15 mouse cellular contexts compared by ENCODE assay signal in the genomic region with DNA sequence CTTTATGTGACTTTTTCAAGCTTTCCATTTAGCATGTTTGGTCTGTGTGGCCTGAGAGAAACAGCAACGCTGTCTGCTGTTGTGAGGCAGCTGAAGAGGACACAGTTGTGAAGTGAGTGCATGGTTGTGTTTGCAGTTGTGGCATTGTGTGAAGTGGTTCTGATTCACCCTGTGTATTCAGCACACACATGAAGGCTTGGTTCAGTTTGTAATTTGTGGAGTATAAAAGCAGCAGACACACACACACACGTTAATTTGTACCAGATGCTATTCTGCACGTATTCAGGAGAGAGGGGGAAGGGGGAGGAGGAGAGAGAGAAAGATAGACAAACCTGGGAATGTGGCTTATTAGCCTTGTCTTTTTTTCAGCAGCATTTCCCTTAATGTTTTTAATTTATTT.
DNase-seq lines count a peak whose midpoint lies in the region; ATAC-seq and TF ChIP-seq lines count a peak whose summit lies in the region.
"Had no signal": no experiment of that assay in that cellular context is flagged by ENCODE, and none has a peak within 500 bp of the region (broad histone marks: within the 10 kb centered on the region; RNA-seq: fewer than 3 reads in every experiment).

No protein-coding gene starts in this region.

- no peak overlapping the region for H3K9ac ChIP-seq in heart, embryonic 15.5 days
- no peak overlapping the region for H3K9ac ChIP-seq in limb, embryonic 11.5 days (ENCODE audit: low read length)

- no peaks in the 10 kb centered on the region for H3K27me3 ChIP-seq in heart, embryonic 15.5 days
- H3K27me3 ChIP-seq in embryonic facial prominence, embryonic 10.5 days (replicated peaks; ENCODE audit: low read depth, poor library complexity, severe bottlenecking) = no peaks in the 10 kb centered on the region
- no peaks in the 10 kb centered on the region for H3K27me3 ChIP-seq in limb, embryonic 11.5 days (ENCODE audit: control insufficient read depth, insufficient read depth, low read length)

- no peak for ATAC-seq in heart, embryonic 15.5 days (replicated peaks; ENCODE audit: insufficient number of reproducible peaks, insufficient read depth, low FRiP score, low read depth)
- ATAC-seq in limb, embryonic 11.5 days (ENCODE audit: insufficient number of reproducible peaks, low FRiP score, low TSS enrichment, low read depth) = peak; percentile 60; the same call in 1 of the 2 replicates
- ATAC-seq in erythroid progenitor cell, adult 5-6 weeks (replicated peaks; ENCODE audit: low FRiP score, poor library complexity, severe bottlenecking) = no peak

- no peak for DNase-seq in heart, adult 8-10 months (ENCODE audit: low spot score)
- DNase-seq in embryo, embryonic 10.5 days (ENCODE audit: low spot score) = peak; percentile 60
- DNase-seq in embryonic facial prominence, embryonic 10.5 days (ENCODE audit: low spot score) = peak; percentile 40
- peak; percentile 45 for DNase-seq in limb, embryonic 11.5 days (ENCODE audit: low spot score)
- DNase-seq in gastrocnemius, adult 2 months = no peak
- DNase-seq: adrenal gland, postnatal 25 days; cerebellum, adult 9-10 months; gastrocnemius, postnatal 10 days; kidney, adult 9 months; kidney, postnatal 4 days; lung, postnatal 36 days; retina, postnatal 1 day had no signal

- intact Hi-C loops in gastrocnemius, adult 2 months (cut with DNase I) = no loop called here

- H3K36me3 ChIP-seq in heart, embryonic 15.5 days = no peaks in the 10 kb centered on the region
- H3K36me3 ChIP-seq in embryonic facial prominence, embryonic 10.5 days (replicated peaks) = peaks cover 9% of the 10 kb centered on the region
- H3K36me3 ChIP-seq in limb, embryonic 11.5 days (ENCODE audit: control insufficient read depth, insufficient read depth, low read length) = no peaks in the 10 kb centered on the region

- H3K9me3 ChIP-seq in heart, embryonic 15.5 days (replicated peaks) = no peaks in the 10 kb centered on the region
- H3K9me3 ChIP-seq in embryonic facial prominence, embryonic 10.5 days = 0 out of 2 replicates have a peak, but pooled peaks cover 6% of the 10 kb centered on the region
- H3K9me3 ChIP-seq in limb, embryonic 11.5 days (ENCODE audit: control insufficient read depth, low read length) = no peaks in the 10 kb centered on the region
- H3K9me3 ChIP-seq: midbrain, embryonic 10.5 days had no signal

- peaks cover 41% of the 10 kb centered on the region for H3K4me1 ChIP-seq in heart, embryonic 15.5 days (replicated peaks)
- peaks cover 17% of the 10 kb centered on the region for H3K4me1 ChIP-seq in embryonic facial prominence, embryonic 10.5 days
- peaks cover 11% of the 10 kb centered on the region; the same call in 1 of the 2 replicates for H3K4me1 ChIP-seq in limb, embryonic 11.5 days (ENCODE audit: control insufficient read depth, insufficient read depth, low read length)

- no peak overlapping the region for H3K4me2 ChIP-seq in heart, embryonic 15.5 days
- no peak overlapping the region for H3K4me2 ChIP-seq in limb, embryonic 11.5 days (ENCODE audit: low read depth, severe bottlenecking)

- no peak overlapping the region for H3K4me3 ChIP-seq in heart, embryonic 15.5 days
- 0 out of 2 replicates have a peak overlapping the region, but pooled peaks have one; percentile 25 for H3K4me3 ChIP-seq in embryonic facial prominence, embryonic 10.5 days
- H3K4me3 ChIP-seq in limb, embryonic 11.5 days (ENCODE audit: low read depth, low read length) = no peak overlapping the region
- no peak overlapping the region for H3K4me3 ChIP-seq in gastrocnemius, adult 2 months
- H3K4me3 ChIP-seq: midbrain, embryonic 10.5 days had no signal

- peak overlapping the region; percentile 13; the same call in 1 of the 2 replicates for H3K27ac ChIP-seq in heart, embryonic 15.5 days
- peak overlapping the region; percentile 89 for H3K27ac ChIP-seq in embryonic facial prominence, embryonic 10.5 days (replicated peaks)
- H3K27ac ChIP-seq in limb, embryonic 11.5 days (replicated peaks; ENCODE audit: low read depth, low read length) = peak overlapping the region; percentile 44; the same call in 1 of the 2 replicates
- no peak overlapping the region for H3K27ac ChIP-seq in gastrocnemius, adult 2 months
- H3K27ac ChIP-seq: midbrain, embryonic 10.5 days had no signal

- WGBS in heart, embryonic 15.5 days = 56% methylated on average over 3 of the region's 3 CpGs
- WGBS in embryonic facial prominence, embryonic 10.5 days = 61% methylated on average over 3 of the region's 3 CpGs
- WGBS in limb, embryonic 11.5 days = 27% methylated on average over 3 of the region's 3 CpGs

- TF ChIP-seq CTCF in gastrocnemius, adult 2 months (IDR thresholded peaks at IDR 0.05) = no peak

Comparison
In these comparisons a context has a peak if more than half of its experiments do, and no peak if none do; other contexts are left out.
1. DNase-seq: peak in embryo, embryonic 10.5 days (single experiment), embryonic facial prominence, embryonic 10.5 days (single experiment) and limb, embryonic 11.5 days (single experiment); none in heart, adult 8-10 months (single experiment) and gastrocnemius, adult 2 months (single experiment).